Mouse (Mus musculus): Measurements from ENCODE around the gene Dmd. TPM values are rescaled to one million over a fixed set of nuclear protein-coding genes. Genes with fewer than 3 reads are reported as not detected.
"Not testable (repeated sequence)": the region's sequence is repeated elsewhere in the genome, so short reads cannot be mapped to it uniquely, and the experiment has no call there.

Dmd gene
- polyA plus RNA-seq, 1 experiment from 2014 or later, result 31.0 TPM

GRCm38 (mm10) chrX:83746301-83747008 is 797.8 kb downstream of the Dmd start:
- Histone ChIP-seq H3K4me3 (replicated peaks) (no peak overlapping the region), H3K4me1 (no peaks in the 10 kb centered on the region), H3K9ac (replicated peaks) (no peak overlapping the region), H3K27me3 (replicated peaks) (no peaks in the 10 kb centered on the region), H3K9me3 (replicated peaks) (no peaks in the 10 kb centered on the region), H3K27ac (replicated peaks) (no peak overlapping the region), H3K36me3 (no peaks in the 10 kb centered on the region), H3K4me2 (no peak overlapping the region)
- WGBS, result 37% methylated on average over 4 of the region's 4 CpGs
- ATAC-seq (ENCODE audit: low FRiP score), result no peak

DNA sequence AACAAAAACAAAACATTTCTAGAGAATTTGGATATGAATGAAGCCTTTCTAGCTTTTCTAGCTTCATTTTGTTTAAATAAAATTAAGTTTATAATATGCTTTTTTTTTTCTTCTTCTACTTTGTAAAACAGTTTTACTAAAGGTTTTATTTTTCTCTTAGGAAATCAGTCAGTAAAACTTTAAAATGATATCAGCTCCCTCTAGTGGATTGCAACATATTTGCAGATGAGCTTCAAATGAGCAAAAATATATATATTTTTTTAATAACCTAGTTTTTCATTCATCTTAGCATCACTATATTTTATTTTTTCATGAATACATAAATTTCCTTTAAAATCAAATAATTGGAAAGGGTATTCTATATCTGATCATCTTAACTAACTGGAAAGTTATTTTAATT is 838.7 kb downstream of the Dmd start:
- H3K9ac ChIP-seq (replicated peaks), result no peak overlapping the region

DNA sequence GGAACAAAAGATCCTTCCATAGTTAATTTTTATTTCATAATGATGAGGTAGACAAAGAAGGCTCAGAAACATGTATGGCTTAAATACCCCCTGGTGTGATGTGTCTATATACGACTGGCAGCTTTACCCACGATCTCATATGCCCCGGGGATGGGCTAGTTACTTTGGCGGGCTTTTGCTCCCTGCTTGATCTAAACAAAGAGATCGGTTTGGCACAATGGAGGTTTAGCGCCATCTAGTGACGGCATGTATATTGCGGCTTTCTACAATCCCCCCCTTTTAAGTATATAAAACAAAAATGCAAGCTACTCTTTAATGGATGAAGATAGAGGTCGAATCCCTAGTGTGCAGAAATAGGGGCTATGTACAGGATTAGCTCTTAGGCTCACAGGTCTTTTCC is 918.8 kb downstream of the Dmd start:
- H3K27me3 ChIP-seq (replicated peaks); H3K4me1 ChIP-seq; H3K36me3 ChIP-seq; H3K9ac ChIP-seq (replicated peaks); H3K9me3 ChIP-seq (replicated peaks); H3K27ac ChIP-seq (replicated peaks); H3K4me3 ChIP-seq (replicated peaks); H3K4me2 ChIP-seq; ATAC-seq (ENCODE audit: low FRiP score): not testable (repeated sequence)
- 47% methylated on average over 9 of the region's 9 CpGs for WGBS

More for the DNA sequence above, 838.7 kb downstream of the Dmd start:
- Histone ChIP-seq H3K27ac (replicated peaks) (no peak overlapping the region), H3K9me3 (replicated peaks) (no peaks in the 10 kb centered on the region), H3K4me2 (no peak overlapping the region), H3K4me1 (no peaks in the 10 kb centered on the region), H3K36me3 (no peaks in the 10 kb centered on the region), H3K4me3 (replicated peaks) (no peak overlapping the region), H3K27me3 (replicated peaks) (no peaks in the 10 kb centered on the region)
- no peak for ATAC-seq (ENCODE audit: low FRiP score)

GRCm38 (mm10) chrX:83875389-83875788 is 926.7 kb downstream of the Dmd start:
- not testable (repeated sequence) for H3K9me3 ChIP-seq (replicated peaks); H3K4me3 ChIP-seq (replicated peaks); H3K4me2 ChIP-seq; H3K36me3 ChIP-seq; H3K27ac ChIP-seq (replicated peaks); H3K9ac ChIP-seq (replicated peaks); ATAC-seq (ENCODE audit: low FRiP score); H3K27me3 ChIP-seq (replicated peaks); H3K4me1 ChIP-seq
- WGBS, result 90% methylated on average over 11 of the region's 11 CpGs

DNA sequence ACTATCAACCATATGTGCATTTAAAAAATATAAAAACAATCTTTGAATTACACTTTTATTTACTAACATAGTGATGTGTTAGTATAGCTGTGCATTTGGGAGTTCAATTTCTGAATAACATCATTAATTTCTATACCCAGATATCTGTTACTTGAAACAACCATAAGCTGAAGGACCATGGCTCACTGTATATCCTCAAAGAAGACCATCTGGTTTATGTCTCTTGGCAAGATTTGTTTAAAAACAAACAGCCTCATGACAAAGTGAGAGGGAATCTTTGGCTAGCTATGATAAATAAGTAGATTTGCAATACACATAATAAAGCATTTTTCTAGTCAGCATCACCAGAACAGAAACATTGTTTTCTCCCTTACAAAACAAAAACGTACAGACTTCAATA is 1027.2 kb downstream of the Dmd start:
- H3K4me2 ChIP-seq, result no peak overlapping the region

DNA sequence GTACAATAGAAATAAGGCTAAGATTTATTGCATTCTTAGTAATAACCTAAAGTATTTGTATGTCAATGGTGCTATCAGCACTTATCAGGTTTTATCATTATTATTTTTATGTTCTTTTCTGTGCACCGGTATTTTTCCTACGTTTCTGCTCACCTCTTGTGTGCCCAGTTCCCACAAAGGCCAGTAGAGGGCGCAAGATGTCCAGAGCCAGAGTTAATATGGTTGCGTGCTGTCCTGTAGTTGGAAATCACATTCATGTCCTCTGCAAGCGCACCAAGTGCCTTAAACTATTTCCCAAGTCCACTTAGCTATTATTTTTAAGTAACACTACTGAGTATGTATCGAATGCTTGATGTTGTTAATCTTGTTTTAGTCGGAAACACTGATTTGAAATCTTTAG is 1052.6 kb downstream of the Dmd start:
- H3K9me3 ChIP-seq (replicated peaks), result no peaks in the 10 kb centered on the region
- no peak overlapping the region for H3K4me3 ChIP-seq (replicated peaks)
- no peak overlapping the region for H3K9ac ChIP-seq (replicated peaks)
- no peaks in the 10 kb centered on the region for H3K27me3 ChIP-seq (replicated peaks)
- H3K36me3 ChIP-seq, result no peaks in the 10 kb centered on the region
- WGBS, result 36% methylated on average over 7 of the region's 7 CpGs
- ATAC-seq (ENCODE audit: low FRiP score), result no peak
- H3K4me2 ChIP-seq, result no peak overlapping the region
- H3K27ac ChIP-seq (replicated peaks), result no peak overlapping the region
- H3K4me1 ChIP-seq, result no peaks in the 10 kb centered on the region

More for the DNA sequence above, 1027.2 kb downstream of the Dmd start:
- ATAC-seq (ENCODE audit: low FRiP score), result no peak
- Histone ChIP-seq H3K9me3 (replicated peaks) (no peaks in the 10 kb centered on the region), H3K36me3 (no peaks in the 10 kb centered on the region), H3K27ac (replicated peaks) (no peak overlapping the region), H3K27me3 (replicated peaks) (no peaks in the 10 kb centered on the region), H3K9ac (replicated peaks) (no peak overlapping the region), H3K4me1 (no peaks in the 10 kb centered on the region), H3K4me3 (replicated peaks) (no peak overlapping the region)
- WGBS, result 69% methylated on average over 1 of the region's 1 CpGs

DNA sequence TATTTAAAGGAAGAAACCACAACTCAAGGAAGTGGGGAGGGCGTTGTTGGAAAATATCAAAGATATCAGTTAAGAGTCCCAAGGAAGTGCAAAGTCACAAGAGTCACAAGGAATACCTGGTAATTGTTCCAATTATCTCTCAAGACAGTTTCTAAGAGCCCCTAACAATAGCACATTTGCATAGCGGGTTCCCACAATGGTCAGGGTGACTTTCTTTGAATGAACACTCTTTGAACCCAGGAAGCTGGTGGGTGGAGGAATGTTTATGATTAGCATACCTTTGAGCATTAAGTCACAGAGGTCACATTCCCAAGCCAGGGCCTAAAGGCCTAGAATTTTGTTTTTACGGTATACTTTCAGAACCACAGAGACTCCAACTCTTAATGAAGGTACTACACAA is 1113.8 kb downstream of the Dmd start:
- H3K4me2 ChIP-seq; ATAC-seq (ENCODE audit: low FRiP score); H3K4me1 ChIP-seq; H3K27me3 ChIP-seq (replicated peaks); H3K4me3 ChIP-seq (replicated peaks); H3K36me3 ChIP-seq; H3K9ac ChIP-seq (replicated peaks); H3K9me3 ChIP-seq (replicated peaks); H3K27ac ChIP-seq (replicated peaks): not testable (repeated sequence)
- 96% methylated on average over 3 of the region's 3 CpGs for WGBS

GRCm38 (mm10) chrX:84165872-84166271 is 1217.2 kb downstream of the Dmd start:
- no peak overlapping the region for H3K4me2 ChIP-seq
- whole genome bisulfite sequencing, result 79% methylated on average over 2 of the region's 2 CpGs
- H3K4me3 ChIP-seq (replicated peaks), result no peak overlapping the region
- H3K9me3 ChIP-seq (replicated peaks), result no peaks in the 10 kb centered on the region
- no peak overlapping the region for H3K9ac ChIP-seq (replicated peaks)
- no peaks in the 10 kb centered on the region for H3K4me1 ChIP-seq
- no peak for ATAC-seq (ENCODE audit: low FRiP score)
- no peaks in the 10 kb centered on the region for H3K27me3 ChIP-seq (replicated peaks)
- no peaks in the 10 kb centered on the region for H3K36me3 ChIP-seq
- H3K27ac ChIP-seq (replicated peaks), result no peak overlapping the region

- ATAC-seq (ENCODE audit: low FRiP score), result no peak
- H3K36me3 ChIP-seq, result no peaks in the 10 kb centered on the region
- H3K9ac ChIP-seq (replicated peaks), result no peak overlapping the region
- no peaks in the 10 kb centered on the region for H3K9me3 ChIP-seq (replicated peaks)
- H3K27me3 ChIP-seq (replicated peaks), result no peaks in the 10 kb centered on the region
- no peak overlapping the region for H3K4me2 ChIP-seq
- no peak overlapping the region for H3K27ac ChIP-seq (replicated peaks)
- H3K4me3 ChIP-seq (replicated peaks), result no peak overlapping the region
- H3K4me1 ChIP-seq, result no peaks in the 10 kb centered on the region
- WGBS, result 72% methylated on average over 2 of the region's 2 CpGs
Observed at GRCm38 (mm10) chrX:84241297-84241859, 1292.7 kb downstream of the Dmd start.

DNA sequence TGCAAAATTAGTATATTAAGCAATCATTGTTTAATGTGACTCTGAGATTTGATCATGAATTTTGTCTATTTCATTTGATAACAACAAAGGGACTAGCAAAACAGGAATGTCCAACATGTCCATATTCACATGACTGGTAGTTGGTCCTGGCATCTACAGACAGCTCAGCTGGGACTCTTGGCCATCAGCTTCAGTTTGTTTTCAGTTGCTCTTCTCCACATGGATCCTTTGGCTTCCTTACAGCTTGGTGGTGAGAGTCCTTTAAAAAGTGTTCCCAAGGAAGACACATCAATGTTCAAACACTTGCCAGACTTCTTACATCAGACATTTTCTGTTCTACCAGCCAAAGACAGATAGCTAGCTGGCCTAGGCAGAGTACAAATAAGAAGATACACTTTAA is 1381.9 kb downstream of the Dmd start:
- no peak for ATAC-seq (ENCODE audit: low FRiP score)
- Histone ChIP-seq H3K4me1 (no peaks in the 10 kb centered on the region), H3K4me3 (replicated peaks) (no peak overlapping the region), H3K9ac (replicated peaks) (no peak overlapping the region), H3K4me2 (no peak overlapping the region), H3K27ac (replicated peaks) (no peak overlapping the region), H3K27me3 (replicated peaks) (no peaks in the 10 kb centered on the region), H3K9me3 (replicated peaks) (no peaks in the 10 kb centered on the region), H3K36me3 (no peaks in the 10 kb centered on the region)

- Histone ChIP-seq H3K4me1 (no peaks in the 10 kb centered on the region), H3K27me3 (replicated peaks) (no peaks in the 10 kb centered on the region), H3K9ac (replicated peaks) (no peak overlapping the region), H3K4me2 (no peak overlapping the region), H3K36me3 (no peaks in the 10 kb centered on the region), H3K4me3 (replicated peaks) (no peak overlapping the region), H3K27ac (replicated peaks) (no peak overlapping the region), H3K9me3 (replicated peaks) (no peaks in the 10 kb centered on the region)
- 90% methylated on average over 1 of the region's 1 CpGs for WGBS
- no peak for ATAC-seq (ENCODE audit: low FRiP score)
Observed at GRCm38 (mm10) chrX:84332177-84332576, 1383.5 kb downstream of the Dmd start.

- no peaks in the 10 kb centered on the region for H3K27me3 ChIP-seq (replicated peaks)
- no peaks in the 10 kb centered on the region for H3K36me3 ChIP-seq
- no peak overlapping the region for H3K27ac ChIP-seq (replicated peaks)
- no peak overlapping the region for H3K4me3 ChIP-seq (replicated peaks)
- no peaks in the 10 kb centered on the region for H3K4me1 ChIP-seq
- no peak for ATAC-seq (ENCODE audit: low FRiP score)
- no peak overlapping the region for H3K4me2 ChIP-seq
- H3K9ac ChIP-seq (replicated peaks), result no peak overlapping the region
- no peaks in the 10 kb centered on the region for H3K9me3 ChIP-seq (replicated peaks)
Observed at GRCm38 (mm10) chrX:84364981-84365380, 1416.3 kb downstream of the Dmd start.
